Mouse (Mus musculus): ENCODE results near the gene Swsap1.

Swsap1 gene

DNA sequence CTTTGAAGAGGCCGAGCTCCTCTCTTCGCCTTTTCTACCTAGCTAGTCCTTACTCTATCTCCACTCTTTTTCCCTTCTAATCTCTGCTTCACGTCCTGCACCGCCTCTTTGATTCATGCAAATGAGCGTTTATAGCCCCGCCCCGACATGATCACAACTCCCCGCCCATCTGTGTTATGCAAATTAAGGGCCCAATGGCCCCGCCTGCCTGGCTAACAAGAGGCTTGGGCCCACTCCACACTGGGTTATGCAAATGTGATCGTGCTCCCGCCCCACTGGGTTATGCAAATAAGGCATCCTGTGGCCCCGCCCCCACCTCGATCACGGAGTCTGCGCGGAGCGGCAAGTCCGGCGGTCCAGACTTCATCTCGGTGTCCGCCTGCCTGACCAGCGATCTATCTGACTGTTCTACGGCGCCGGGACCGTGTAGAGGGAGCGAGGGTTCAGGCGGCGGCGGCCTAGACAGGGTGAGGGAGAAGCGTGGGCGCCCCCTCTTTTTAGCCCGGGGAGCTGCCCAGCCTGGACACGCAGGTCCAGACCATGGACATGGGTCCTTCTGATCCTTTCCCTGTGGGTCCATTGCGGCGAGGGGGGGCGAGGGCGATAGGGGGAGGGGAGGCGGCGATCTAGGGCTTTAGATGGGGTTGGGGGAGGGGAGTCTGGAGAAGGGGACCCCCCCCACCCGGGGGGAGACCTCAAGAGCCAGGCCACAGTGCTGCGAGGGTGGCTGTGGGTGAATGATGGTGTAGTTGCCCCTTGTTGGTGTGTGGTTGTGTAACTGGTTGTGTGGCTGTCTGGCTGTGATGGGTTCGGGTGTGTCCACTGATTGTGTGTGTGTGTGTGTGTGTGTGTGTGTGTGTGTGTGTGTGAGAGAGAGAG is 18.6 kb upstream of the Swsap1 start, which contains the start of gene Plppr2:
TSS of gene Plppr2 (plus strand) at position 342 of the 879 bp plus-strand sequence.
- DNase-seq (ENCODE audit: low spot score) = peak; percentile 98

DNA sequence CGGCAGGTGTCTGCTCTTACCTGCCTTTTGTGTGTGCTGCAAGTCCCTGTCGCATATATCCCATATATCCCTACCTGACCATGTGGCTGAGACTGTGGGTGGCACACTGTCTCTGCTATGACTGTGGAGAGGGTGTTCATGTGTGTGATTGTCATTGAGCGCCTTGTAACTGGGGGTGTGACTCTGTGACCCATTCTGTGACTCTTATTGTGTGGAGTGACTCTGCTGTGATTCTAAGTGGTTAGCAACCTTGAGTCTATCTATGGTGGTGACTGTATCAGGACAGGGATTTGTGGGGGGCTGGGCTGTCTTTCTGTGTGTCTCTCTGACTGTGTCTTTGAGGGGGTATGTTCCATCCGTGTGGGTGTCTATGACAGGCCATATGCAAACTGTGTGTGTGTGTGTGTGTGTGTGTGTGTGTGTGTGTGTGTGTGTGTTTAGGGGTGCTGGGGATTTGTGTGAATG is 17.8 kb upstream of the Swsap1 start:
- no peak for DNase-seq (ENCODE audit: low spot score)

DNA sequence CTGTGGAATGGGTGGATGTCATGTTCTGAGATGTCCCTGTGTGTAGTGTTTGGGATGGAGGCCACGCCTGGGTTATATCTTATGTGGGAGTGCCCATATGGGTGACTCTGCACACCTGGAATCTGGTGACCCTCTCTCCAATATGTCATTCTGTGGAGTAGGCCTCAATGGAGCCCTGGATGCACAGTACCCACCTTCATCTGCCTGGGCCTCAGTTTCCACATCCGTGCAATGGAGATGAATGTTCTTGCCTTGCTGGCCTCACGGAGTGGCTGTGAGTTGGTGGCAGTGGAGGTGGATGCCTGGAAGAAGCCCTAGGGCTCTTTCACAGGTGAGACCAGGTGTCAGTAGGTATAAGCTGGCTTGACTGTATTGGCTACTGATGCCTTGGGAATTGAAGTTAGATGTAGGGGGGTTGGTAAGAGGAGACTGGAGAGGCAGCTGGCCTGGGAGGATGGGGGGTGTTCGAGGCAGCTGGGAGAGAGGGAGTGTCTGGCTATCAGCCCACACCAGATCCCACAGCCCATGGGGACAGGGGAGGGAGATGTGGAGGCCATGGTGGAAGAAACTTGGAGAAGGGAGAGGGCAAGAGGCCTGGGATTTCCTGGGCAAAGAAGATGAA is 17.2 kb upstream of the Swsap1 start:
- no peak for DNase-seq (ENCODE audit: low spot score)

DNA sequence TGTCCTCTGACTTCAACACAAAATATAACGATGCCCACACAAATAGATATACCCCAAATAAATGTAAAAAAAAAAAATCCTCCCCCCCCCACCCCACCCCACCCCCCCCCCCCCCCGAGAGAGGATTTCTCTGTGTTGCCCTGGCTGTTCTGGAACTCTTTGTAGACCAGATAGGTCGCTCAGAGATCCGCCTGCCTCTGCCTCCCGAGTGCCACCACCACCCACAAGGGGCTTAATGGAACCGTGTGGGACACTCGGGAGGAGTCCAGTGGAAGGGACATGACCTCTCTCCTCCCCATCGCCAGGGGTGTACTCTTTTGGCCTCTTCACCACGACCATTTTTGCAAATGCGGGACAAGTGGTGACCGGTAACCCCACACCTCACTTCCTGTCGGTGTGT is 12.5 kb upstream of the Swsap1 start:
- DNase-seq (ENCODE audit: low spot score) = no peak

DNA sequence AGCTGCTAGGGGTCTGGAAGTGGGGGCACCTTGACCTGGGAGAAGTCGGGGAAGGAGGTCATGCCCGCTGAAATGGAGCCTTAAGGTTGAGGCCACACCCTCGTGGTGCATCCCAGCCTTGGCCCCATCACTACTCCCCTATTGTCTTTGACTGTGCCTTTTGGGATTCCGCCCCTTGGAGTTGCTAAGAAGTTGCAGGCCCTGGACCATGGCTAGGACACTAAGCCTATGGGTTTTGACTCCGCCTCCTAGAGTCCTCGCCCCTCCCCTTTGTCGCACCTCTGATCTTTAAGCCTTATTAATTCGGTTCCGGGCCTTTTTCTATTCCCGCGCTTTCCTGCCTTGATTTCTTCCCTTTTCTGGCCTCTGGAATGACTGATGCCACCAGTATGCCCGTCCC is 11.9 kb upstream of the Swsap1 start:
- no peak for DNase-seq (ENCODE audit: low spot score)

DNA sequence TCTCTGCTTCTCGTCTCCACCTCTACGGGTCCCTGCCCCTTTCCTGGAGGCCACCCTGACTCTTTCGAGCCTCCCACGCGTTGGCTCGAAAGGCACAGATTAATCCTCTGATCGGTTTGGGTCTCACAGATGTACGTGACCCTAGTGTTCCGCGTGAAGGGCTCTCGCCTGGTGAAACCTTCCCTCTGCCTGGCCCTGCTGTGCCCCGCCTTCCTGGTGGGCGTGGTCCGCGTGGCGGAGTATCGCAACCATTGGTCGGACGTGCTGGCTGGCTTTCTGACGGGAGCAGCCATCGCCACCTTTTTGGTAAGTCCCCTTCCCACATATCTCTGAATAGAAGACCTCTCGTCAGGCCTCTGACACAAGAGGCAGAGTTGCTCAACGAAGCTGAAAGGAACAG is 11.3 kb upstream of the Swsap1 start:
- peak; percentile 56 for DNase-seq (ENCODE audit: low spot score)

DNA sequence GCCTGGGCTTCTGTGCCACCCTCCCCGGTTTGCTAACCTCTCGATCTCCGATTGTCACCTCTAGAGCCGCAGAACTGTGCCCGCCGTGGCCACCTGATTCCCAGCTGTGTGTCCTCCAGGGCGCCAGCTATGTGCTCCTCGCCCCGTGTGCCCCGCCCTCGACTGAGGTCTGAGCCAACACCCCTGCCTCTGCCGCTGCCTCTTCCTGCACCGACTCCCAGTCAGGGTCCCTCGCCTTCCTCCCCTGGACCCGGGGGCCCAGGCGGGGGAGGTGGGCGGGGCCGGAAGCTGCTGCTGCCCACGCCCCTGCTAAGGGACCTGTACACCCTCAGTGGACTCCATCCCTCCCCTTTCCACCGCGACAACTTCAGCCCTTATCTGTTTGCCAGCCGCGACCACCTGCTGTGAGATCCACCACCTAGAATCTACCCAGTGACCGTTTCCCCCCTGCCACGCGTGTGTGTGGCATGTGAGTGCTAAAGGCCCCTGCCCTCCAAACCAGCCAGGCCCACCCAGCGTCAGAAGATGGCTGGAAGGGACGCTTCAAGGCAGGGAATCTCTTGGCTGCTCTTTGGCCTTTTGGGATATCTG is 7.9 kb upstream of the Swsap1 start:
- peak; percentile 16 for DNase-seq (ENCODE audit: low spot score)

DNA sequence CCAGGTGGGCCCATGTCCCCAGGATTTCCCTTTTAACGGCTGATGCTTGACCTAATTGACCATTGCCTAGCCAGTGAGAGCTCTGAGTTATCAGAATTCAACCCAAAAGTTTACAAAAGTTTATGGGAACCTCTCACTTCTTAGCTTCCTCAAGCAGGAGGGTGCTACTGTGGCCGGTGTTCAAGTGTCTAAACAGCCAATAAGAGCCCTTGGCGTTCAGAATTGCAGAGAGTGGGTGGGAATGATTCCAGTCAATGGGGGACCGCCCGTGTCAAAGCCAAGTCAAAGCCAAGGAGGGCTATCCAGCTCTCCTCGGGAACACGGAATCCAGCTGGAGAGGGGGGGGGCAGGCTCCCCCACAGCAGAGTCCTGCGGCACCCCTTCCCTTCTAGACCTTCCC is 7.4 kb upstream of the Swsap1 start:
- DNase-seq (ENCODE audit: low spot score) = no peak

DNA sequence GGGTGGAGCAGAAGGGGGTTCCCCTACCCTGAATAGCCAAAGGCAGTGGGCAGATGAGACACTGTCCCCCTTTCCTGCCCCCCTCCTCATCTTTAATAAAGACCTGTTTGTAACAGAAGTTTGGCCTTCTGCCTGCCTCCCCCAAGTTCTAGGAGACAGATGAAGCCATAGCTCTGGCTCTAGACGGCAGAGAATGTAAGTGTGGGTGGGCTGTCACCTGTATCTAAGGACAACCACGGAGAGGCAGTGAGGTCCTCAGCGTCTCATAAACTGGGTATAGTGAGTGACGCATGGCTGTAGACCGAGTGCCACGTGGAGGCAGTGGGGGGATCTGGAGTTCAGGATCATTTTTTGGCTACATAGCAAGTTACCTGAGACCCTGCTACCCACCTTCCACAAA is 6.8 kb upstream of the Swsap1 start:
- no peak for DNase-seq (ENCODE audit: low spot score)

DNA sequence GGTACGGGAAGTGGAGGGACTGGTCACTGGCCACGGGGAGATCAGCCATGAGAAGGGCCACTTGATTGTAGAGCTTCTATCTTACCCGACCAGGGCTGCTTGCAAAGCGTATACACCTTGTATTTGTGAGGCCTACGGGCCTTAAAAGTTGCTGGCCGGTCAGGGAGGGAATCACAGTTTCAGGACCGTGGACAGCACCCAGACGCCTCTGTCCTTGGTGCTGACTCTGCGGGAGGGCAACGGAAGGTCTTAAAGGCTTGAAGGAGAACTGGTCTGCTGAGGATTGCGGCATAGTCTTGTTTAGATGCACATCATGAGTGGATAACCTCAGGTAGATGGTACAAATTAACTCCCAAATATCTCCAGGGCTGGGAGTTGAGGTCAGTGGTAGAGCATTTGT is 5.2 kb upstream of the Swsap1 start:
- DNase-seq (ENCODE audit: low spot score) = peak; percentile 73

DNA sequence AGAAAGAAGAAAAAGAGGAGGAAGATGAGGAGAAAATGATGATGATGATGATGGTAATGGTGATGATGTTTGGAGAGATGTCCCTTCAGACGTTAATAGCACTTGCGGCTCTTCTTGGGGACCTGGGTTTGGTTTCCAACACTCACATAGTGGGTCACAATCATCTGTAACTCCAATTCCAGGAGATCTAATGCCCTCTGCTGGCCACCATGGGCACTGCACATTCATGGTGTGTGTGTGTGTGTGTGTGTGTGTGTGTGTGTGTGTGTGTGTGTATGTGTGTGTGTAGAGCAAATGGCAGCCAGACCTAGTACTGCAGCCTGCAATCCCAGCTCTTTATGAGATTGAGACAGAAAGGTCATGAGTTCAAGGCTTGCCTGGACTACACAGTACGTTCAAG is 3.6 kb upstream of the Swsap1 start:
- DNase-seq (ENCODE audit: low spot score) = no peak

DNA sequence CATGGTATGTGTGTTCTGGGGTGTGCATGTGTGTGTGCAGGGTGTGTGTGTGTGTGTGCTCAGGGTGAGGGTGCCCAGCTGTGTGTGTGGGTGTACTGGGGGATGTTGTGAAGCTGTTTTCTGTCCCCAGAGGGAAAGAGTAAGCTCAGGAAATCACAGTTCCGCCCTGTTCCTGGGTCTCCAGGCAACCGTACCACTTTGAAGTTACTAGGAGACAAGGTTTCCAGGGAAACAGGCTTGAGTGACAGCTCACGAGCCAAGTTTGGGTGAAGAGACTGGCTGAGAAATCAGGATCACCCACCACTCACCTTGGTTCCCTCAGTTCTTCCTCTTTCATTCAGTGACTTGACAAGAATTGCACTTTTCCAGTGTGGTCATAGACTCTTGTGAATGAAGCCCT is 2.0 kb upstream of the Swsap1 start:
- DNase-seq (ENCODE audit: low spot score) = peak; percentile 53

DNA sequence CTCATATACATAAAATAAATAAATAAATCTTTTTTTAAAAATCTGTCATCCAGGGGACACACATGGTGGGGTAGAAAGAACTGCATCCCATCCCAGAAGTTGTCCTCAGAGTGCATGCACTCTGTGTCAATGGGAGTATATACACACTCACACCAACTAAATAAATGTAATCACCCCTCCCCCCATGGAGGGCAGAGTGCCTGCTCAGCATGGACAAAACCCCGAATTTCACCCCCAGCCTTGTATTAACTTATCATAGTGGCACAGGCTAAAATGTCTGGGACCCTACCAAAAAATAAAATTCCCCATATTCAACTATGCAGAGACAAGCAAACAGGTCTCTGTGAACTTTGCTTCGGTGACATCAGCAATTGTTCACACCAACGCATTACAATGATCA is 920 bp upstream of the Swsap1 start:
- DNase-seq (ENCODE audit: low spot score) = no peak

DNA sequence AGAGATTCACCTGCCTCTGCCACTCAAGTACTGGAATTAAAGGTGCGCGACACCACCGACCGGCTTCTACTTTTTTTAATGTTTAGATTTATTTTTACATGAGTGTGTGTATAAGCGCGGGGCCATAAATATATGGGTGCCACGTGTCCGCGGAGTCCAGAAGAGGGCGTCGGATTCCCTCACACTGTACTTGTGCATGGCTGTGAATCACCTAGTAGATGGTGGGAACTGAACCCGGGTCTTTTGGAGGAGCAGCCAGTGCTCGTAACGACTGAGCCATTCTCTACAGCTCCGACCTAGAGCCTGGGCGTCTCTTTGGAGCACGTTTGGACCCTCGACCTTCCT is 358 bp upstream of the Swsap1 start:
- DNase-seq (ENCODE audit: low spot score) = no peak

DNA sequence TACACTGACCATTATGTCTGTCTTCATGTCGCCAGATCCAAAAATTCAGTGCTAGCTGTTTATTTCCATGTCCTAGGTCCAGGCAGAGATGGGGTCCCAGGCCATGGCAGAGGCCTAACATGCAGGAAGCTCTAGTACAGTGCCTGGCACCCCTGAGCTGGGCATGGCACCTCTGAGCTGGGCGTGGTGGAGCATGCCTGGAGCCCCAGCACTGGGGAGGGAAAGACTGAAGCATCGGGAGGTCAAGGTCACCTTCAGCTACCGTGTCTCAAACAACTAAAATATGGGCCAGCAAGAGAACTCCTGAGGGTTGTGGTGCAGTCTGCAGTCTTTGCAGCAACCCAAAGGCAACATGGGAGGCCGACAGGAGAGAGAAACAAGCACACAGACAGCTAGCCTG is 2.8 kb downstream of the Swsap1 start:
- no peak for DNase-seq (ENCODE audit: low spot score)

DNA sequence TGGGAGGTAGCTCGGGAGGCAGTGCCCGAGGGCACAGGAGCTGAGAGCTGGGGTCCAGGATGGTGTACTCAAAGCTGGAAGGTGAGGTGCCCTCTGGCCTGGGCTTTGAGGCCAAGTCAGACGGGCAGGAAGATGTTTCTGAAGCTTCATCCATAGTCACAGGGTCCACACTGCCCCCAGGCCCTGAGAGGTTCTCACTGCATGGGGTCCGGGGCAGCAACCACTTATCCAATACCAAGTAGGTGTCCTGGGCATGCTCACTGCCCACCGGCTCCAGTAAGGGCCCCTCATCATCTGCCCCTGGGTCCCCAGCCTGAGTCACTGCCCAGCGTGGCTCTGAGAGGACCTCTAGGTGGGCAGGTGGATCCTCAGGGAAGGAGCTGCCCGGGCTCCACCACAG is 3.7 kb downstream of the Swsap1 start:
- DNase-seq (ENCODE audit: low spot score) = no peak

DNA sequence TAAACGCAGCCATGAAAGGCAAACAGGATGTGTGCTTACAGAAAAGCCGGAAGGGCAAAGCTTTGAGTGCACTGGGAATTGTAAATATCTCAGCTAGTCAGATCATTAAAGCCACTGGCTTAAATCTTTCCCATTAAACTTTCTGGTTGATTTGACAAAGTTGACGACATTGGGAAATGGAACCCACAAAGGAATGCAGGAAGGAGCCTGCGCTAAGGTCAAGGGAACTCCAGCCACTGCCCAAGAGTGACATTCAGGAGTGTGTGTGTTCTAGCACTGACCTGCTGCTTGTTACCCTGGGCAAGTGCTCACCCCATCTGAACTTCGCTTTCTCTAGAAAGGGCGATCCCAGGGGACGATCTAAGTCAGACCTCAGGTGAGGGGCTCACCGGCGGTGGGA is 4.6 kb downstream of the Swsap1 start:
- no peak for DNase-seq (ENCODE audit: low spot score)

DNA sequence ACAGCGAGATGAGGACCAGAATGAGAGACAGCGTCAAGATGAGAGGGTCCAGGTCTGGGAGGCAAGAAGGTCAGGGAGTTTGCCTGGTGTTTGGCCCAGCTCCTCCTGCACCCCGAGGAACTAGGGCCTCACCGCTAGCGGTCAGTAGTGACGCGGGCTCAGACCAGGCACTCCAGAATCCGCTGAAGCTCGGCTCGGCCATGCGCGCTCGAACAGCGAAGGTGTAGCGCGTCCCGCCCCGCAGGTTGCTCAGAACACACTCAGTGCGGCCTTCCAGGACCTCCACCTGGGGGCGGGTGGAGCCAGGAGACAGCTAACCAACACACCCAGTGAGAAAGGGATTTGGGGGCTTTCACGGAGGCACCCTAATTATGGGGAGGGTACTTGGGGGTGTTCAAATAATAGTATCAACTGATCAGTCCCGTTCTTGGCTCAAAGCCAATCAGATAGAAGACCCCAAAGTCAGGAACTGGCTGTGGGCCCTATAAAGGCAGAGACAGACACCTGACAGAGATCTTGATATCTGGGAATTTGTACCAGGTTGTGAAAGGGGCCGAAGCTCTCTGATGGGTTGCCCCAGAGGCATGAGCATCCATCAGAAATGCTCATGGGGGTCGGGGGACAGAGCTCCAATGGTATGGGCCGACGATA is 5.1 kb downstream of the Swsap1 start:
- peak; percentile 69 for DNase-seq (ENCODE audit: low spot score)

DNA sequence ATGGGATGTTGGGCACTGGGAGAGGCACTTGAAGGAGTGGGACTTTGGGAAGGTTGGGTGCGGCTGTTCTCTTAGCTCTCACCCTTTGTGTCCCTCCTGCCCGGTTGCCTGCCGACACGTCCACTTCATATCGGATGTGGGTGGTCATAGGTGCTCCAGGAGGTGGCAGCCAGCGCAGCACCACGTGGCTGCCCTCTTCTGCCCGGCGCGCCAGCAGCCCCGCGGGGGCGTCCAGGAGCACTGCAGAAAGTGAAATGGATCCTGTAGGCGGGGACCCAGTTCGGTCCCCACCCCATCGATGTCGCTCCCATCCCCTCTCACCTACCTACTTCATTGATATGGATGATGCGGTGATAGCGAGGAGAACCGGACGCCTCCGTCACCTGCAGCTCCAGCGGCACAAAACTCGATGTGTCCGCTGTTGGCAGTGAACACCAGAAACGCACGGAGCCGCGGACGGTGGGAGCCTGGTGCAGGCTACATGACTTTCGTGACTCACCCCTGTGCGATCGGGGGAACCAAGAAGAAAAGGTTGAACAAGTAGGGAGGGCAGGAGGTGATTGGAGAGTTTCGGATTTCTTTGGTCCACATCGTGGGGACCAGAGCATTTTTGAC is 5.9 kb downstream of the Swsap1 start:
- no peak for DNase-seq (ENCODE audit: low spot score)

DNA sequence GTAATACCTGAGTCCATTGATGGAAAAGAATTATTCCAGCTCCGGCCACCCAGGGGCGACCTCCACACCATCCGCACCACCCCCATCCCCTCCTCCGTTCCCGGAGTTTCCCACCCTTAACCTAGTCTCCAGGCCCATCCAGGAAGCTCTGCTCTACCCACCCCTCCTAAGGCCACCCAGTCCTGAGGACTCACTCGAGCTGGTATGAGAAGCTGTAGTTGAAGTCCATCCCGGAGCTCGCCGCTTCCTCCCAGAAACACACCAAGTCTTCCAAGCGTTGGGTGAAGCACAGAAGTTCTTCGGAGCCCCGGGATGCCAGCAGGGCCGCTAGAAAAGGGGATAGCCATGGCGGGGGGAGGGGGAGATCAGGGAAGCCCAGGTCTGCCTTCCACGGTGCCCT is 6.5 kb downstream of the Swsap1 start:
- DNase-seq (ENCODE audit: low spot score) = peak; percentile 8

DNA sequence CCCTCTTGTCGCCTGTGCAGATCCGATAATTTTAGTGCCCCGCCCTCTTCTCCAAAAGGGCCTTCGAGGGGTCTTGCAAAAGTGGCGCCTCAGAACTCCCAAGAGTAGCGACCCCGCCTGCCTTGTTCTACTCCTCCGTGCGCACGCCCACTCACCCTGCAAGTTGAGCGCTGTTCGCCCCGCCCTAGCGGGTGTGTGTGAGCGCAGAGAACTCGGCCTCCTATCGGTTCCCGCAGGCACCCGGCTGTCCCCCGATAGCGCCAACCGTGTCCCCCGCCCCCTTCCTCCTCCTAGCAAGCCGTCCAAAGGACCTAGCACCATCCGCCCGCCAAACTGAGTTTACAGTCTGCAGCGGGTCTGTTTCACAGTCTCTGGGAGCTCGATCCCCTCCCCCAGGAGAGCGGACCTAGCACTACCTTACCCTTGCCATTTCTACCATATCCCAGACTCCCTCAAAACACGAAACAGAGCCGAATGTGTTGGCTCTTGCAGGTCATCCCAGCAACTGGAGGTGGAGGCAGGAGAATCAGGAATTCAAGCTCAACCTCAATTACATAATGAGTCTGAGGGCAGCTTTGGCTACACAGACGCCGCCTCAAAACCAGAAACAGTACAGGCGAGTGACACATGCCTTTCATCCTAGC is 7.0 kb downstream of the Swsap1 start:
- DNase-seq (ENCODE audit: low spot score) = peak; percentile 90

DNA sequence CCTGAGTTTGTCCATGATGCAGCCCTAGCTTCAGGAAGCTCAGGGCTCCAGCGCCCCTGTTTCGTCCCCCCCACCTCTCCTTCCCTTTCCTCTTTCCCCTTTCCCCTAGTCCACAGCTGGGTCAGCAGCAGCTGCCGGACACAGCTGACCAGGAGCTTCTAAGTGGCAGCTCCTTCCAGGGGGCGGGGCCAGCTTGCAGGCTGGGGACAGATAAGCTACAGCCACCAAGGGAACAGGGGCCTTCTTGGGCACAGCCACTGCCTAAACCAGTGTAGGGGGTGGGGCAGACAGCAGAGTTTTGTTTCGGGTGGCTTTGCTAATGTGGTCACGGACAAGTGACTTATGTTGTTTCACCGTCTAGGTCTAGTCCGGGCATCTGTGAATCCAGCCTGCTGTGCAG is 7.9 kb downstream of the Swsap1 start, which contains the start of gene Epor:
TSS of gene Epor (minus strand) at position 90 of the 400 bp plus-strand sequence.
- peak; percentile 68 for DNase-seq (ENCODE audit: low spot score)
